In genomic region chr7:19303770-19304169, GRCm38 (mm10) we compare ENCODE assay signal across 9 mouse cellular contexts. TPM values are rescaled to one million over a fixed set of nuclear protein-coding genes. Genes with fewer than 3 reads are reported as not detected.
DNase-seq lines count a peak whose midpoint lies in the region; ATAC-seq and TF ChIP-seq lines count a peak whose summit lies in the region.
"Had no signal": no experiment of that assay in that cellular context is flagged by ENCODE, and none has a peak within 500 bp of the region (broad histone marks: within the 10 kb centered on the region; RNA-seq: fewer than 3 reads in every experiment).

No protein-coding gene starts in this region.

- H3K9ac ChIP-seq in limb, embryonic 14.5 days (ENCODE audit: low read depth, low read length, severe bottlenecking) = no peak overlapping the region
- no peak overlapping the region for H3K9ac ChIP-seq in midbrain, embryonic 15.5 days

- DNase-seq in layer of hippocampus, adult 11-12 months (ENCODE audit: low spot score) = peak; percentile 73
- DNase-seq in layer of hippocampus, adult 9-10 months (ENCODE audit: low spot score) = no peak
- peak; percentile 85 to 92 for DNase-seq in cerebellum, postnatal 14 days
- peak; percentile 59 to 65 for DNase-seq in gastrocnemius, postnatal 36 days
- DNase-seq in limb, embryonic 14.5 days (ENCODE audit: low spot score) = peak; percentile 50
- DNase-seq in spleen, postnatal 36 days (ENCODE audit: low spot score in 2 of 2) = peak; percentile 62 to 72

- no peaks in the 10 kb centered on the region for H3K9me3 ChIP-seq in limb, embryonic 14.5 days (ENCODE audit: control insufficient read depth, low read length)
- no peaks in the 10 kb centered on the region for H3K9me3 ChIP-seq in midbrain, embryonic 15.5 days

- no peaks in the 10 kb centered on the region for H3K36me3 ChIP-seq in limb, embryonic 14.5 days (ENCODE audit: control insufficient read depth, insufficient read depth, low read length)
- H3K36me3 ChIP-seq in midbrain, embryonic 15.5 days (replicated peaks) = no peaks in the 10 kb centered on the region

- ATAC-seq in inflammation-experienced regulatory T-cells, adult 6 months = peak; percentile 27
- no peak for ATAC-seq in limb, embryonic 14.5 days (ENCODE audit: low FRiP score, low read depth)
- no peak for ATAC-seq in midbrain, embryonic 15.5 days (replicated peaks)

- peaks cover 61% of the 10 kb centered on the region for H3K27me3 ChIP-seq in limb, embryonic 14.5 days (ENCODE audit: control insufficient read depth, insufficient read depth, low read length)
- H3K27me3 ChIP-seq in midbrain, embryonic 15.5 days (replicated peaks) = peaks cover 51% of the 10 kb centered on the region

- H3K4me2 ChIP-seq in limb, embryonic 14.5 days (replicated peaks; ENCODE audit: low read depth, low read length, severe bottlenecking) = peak overlapping the region; percentile 13; the same call in 1 of the 2 replicates
- H3K4me2 ChIP-seq in midbrain, embryonic 15.5 days = peak overlapping the region; percentile 46

- intact Hi-C loops in gastrocnemius, postnatal 36 days (cut with DNase I) = no loop called here

- H3K27ac ChIP-seq in limb, embryonic 14.5 days (replicated peaks; ENCODE audit: low read depth, low read length) = no peak overlapping the region
- no peak overlapping the region for H3K27ac ChIP-seq in midbrain, embryonic 15.5 days

- WGBS in limb, embryonic 14.5 days = 1% methylated on average over 14 of the region's 16 CpGs
- WGBS in midbrain, embryonic 15.5 days = 0% methylated on average over 16 of the region's 16 CpGs

- peak overlapping the region; percentile 4; the same call in 1 of the 2 replicates for H3K4me3 ChIP-seq in limb, embryonic 14.5 days (replicated peaks; ENCODE audit: low read length)
- H3K4me3 ChIP-seq in midbrain, embryonic 15.5 days = 0 out of 2 replicates have a peak overlapping the region, but pooled peaks have one; percentile 27

- H3K4me1 ChIP-seq in limb, embryonic 14.5 days (ENCODE audit: control insufficient read depth, insufficient read depth, low read length) = peaks cover 12% of the 10 kb centered on the region
- peaks cover 45% of the 10 kb centered on the region for H3K4me1 ChIP-seq in midbrain, embryonic 15.5 days

- no peak for TF ChIP-seq POLR2A in limb, embryonic 14.5 days (IDR thresholded peaks at IDR 0.05; ENCODE audit: borderline replicate concordance, extremely low read depth, insufficient read depth, insufficient read length)

RNA-seq across cellular contexts. Expression of gene Fosb, which starts 6.1 kb away (rescaled TPM):
- total RNA-seq in gastrocnemius, postnatal 36 days (2021) = under 1 TPM; 0.15 to 0.31 TPM
- 1 to 10 TPM in 2 of 3 experiments, under 1 TPM in 1; 0.98 to 8.0 (median 2.0) TPM for polyA plus RNA-seq in inflammation-experienced regulatory T-cells, adult 6 months (2017; shearing (Covaris generic))
- 0.69 and 0.88 TPM in 2 replicates for polyA plus RNA-seq in limb, embryonic 14.5 days (2012; rRNA removed)
- 0.14 and 0.28 TPM in 2 replicates for polyA plus RNA-seq in limb, embryonic 14.5 days (2014; fragmentation: Nextera tagmentation; extraction: Ambion mirVana)
- 0.08 TPM in 1 of 2 replicates, not detected in the other for polyA plus RNA-seq in midbrain, embryonic 15.5 days (2015; fragmentation: Nextera tagmentation; extraction: Ambion mirVana)
- polyA plus RNA-seq: liver, embryonic 16.5 days had no signal

RNA-seq across cellular contexts. Expression of gene Rtn2, which starts 21.3 kb away (rescaled TPM):
- 1,000 to 10,000 TPM in 1 of 2 experiments, 100 to 1,000 TPM in 1; 974 to 1,054 TPM for total RNA-seq in gastrocnemius, postnatal 36 days (2021)
- not detected for polyA plus RNA-seq in inflammation-experienced regulatory T-cells, adult 6 months (2017; shearing (Covaris generic))
- polyA plus RNA-seq in limb, embryonic 14.5 days (2012; rRNA removed) = 44.3 and 59.4 TPM in 2 replicates
- polyA plus RNA-seq in limb, embryonic 14.5 days (2014; fragmentation: Nextera tagmentation; extraction: Ambion mirVana) = 22.5 and 30.6 TPM in 2 replicates
- 112 and 121 TPM in 2 replicates for polyA plus RNA-seq in midbrain, embryonic 15.5 days (2015; fragmentation: Nextera tagmentation; extraction: Ambion mirVana)

RNA-seq across cellular contexts. Expression of gene Ppm1n, which starts 23.9 kb away (rescaled TPM):
- total RNA-seq in gastrocnemius, postnatal 36 days (2021) = under 1 TPM in 1 of 2 experiments, not detected in 1; 0.35 TPM
- 1 to 10 TPM in 2 of 3 experiments, under 1 TPM in 1; 0.74 to 3.1 (median 2.1) TPM for polyA plus RNA-seq in inflammation-experienced regulatory T-cells, adult 6 months (2017; shearing (Covaris generic))
- not detected in 2 replicates for polyA plus RNA-seq in limb, embryonic 14.5 days (2012; rRNA removed)
- not detected in 2 replicates for polyA plus RNA-seq in limb, embryonic 14.5 days (2014; fragmentation: Nextera tagmentation; extraction: Ambion mirVana)
- polyA plus RNA-seq in midbrain, embryonic 15.5 days (2015; fragmentation: Nextera tagmentation; extraction: Ambion mirVana) = 1.1 and 1.7 TPM in 2 replicates

RNA-seq across cellular contexts. Expression of gene Vasp, which starts 32.2 kb away (rescaled TPM):
- total RNA-seq in gastrocnemius, postnatal 36 days (2021) = 10 to 100 TPM; 15.9 to 20.6 TPM
- polyA plus RNA-seq in inflammation-experienced regulatory T-cells, adult 6 months (2017; shearing (Covaris generic)) = 100 to 1,000 TPM in 1 of 3 experiments, 10 to 100 TPM in 2; 74.0 to 103 (median 94.6) TPM
- polyA plus RNA-seq in limb, embryonic 14.5 days (2012; rRNA removed) = 126 and 169 TPM in 2 replicates
- 66.7 and 67.0 TPM in 2 replicates for polyA plus RNA-seq in limb, embryonic 14.5 days (2014; fragmentation: Nextera tagmentation; extraction: Ambion mirVana)
- 35.9 and 37.4 TPM in 2 replicates for polyA plus RNA-seq in midbrain, embryonic 15.5 days (2015; fragmentation: Nextera tagmentation; extraction: Ambion mirVana)

RNA-seq across cellular contexts. Expression of gene Ercc1, which starts 40.8 kb away (rescaled TPM):
- total RNA-seq in gastrocnemius, postnatal 36 days (2021) = 10 to 100 TPM; 24.5 to 29.0 TPM
- polyA plus RNA-seq in inflammation-experienced regulatory T-cells, adult 6 months (2017; shearing (Covaris generic)) = 10 to 100 TPM; 51.1 to 68.7 (median 55.2) TPM
- 72.3 and 93.5 TPM in 2 replicates for polyA plus RNA-seq in limb, embryonic 14.5 days (2012; rRNA removed)
- polyA plus RNA-seq in limb, embryonic 14.5 days (2014; fragmentation: Nextera tagmentation; extraction: Ambion mirVana) = 74.3 and 86.1 TPM in 2 replicates
- 80.2 and 83.3 TPM in 2 replicates for polyA plus RNA-seq in midbrain, embryonic 15.5 days (2015; fragmentation: Nextera tagmentation; extraction: Ambion mirVana)

Comparison
In these comparisons a context has a peak if more than half of its experiments do, and no peak if none do; other contexts are left out.
1. RNA of gene Rtn2, which starts 21.3 kb away (polyA plus RNA-seq): 112 to 121 TPM in midbrain, embryonic 15.5 days and 22.5 to 59.4 TPM in limb, embryonic 14.5 days; not detected in inflammation-experienced regulatory T-cells, adult 6 months; every median in the first group is over 10 times any median in the second.